Mouse (Mus musculus) heart, embryonic 15.5 days (tissue): ENCODE data around the gene Slc35f6. TPM values are rescaled to one million over a fixed set of nuclear protein-coding genes. Genes with fewer than 3 reads are reported as not detected.
"Not testable (repeated sequence)": the region's sequence is repeated elsewhere in the genome, so short reads cannot be mapped to it uniquely, and the experiment has no call there.

Source experiments
- ATAC-seq: fragments of 200-750 bp; cut with Nextera tagmentation; replicated peaks from 2 replicates; pipeline ENCODE4 v1.8.0; 2017; ENCODE audit warnings: low read depth, moderate TSS enrichment; ENCODE audit not compliant: insufficient number of reproducible peaks, insufficient read depth, low FRiP score
- H3K27ac ChIP-seq: fragments of 300-500 bp; sonication (generic); 2 replicates; pipeline ENCODE4 v1.5.1; 2015; ENCODE audit warnings: mild to moderate bottlenecking, inconsistent platforms
- H3K27me3 ChIP-seq: fragments of 300-500 bp; sonication (generic); 2 replicates; pipeline ENCODE4 v1.6.1; 2015; ENCODE audit warnings: inconsistent platforms
- H3K36me3 ChIP-seq: fragments of 300-500 bp; sonication (generic); 2 replicates; pipeline ENCODE4 v1.6.1; 2015; ENCODE audit warnings: mild to moderate bottlenecking, inconsistent platforms
- H3K4me1 ChIP-seq: fragments of 300-500 bp; sonication (generic); replicated peaks from 2 replicates; pipeline ENCODE4 v1.6.1; 2015; ENCODE audit warnings: inconsistent platforms
- H3K4me2 ChIP-seq: fragments of 300-500 bp; sonication (generic); 2 replicates; pipeline ENCODE4 v1.6.1; 2015; ENCODE audit warnings: inconsistent platforms, mild to moderate bottlenecking, moderate library complexity
- H3K4me3 ChIP-seq: fragments of 300-500 bp; sonication (generic); 2 replicates; pipeline ENCODE4 v1.5.1; 2015; ENCODE audit warnings: mild to moderate bottlenecking, inconsistent platforms
- H3K9ac ChIP-seq: fragments of 300-500 bp; sonication (generic); 2 replicates; pipeline ENCODE4 v1.6.1; 2015; ENCODE audit warnings: mild to moderate bottlenecking, inconsistent platforms
- H3K9me3 ChIP-seq: fragments of 300-500 bp; sonication (generic); replicated peaks from 2 replicates; pipeline ENCODE4 v1.6.1; 2016; ENCODE audit warnings: inconsistent platforms
- WGBS: fragments of 180-500 bp; shearing (Covaris S2); methylation state at CpG from one replicate; pipeline ENCODE4 v1.1.7; 2015; ENCODE audit warnings: mixed read lengths; 5-methylcytosine and 5-hydroxymethylcytosine counted together
- polyA plus RNA-seq: library from polyadenylated mRNA; unstranded; fragments of >200 nt; fragmentation: Nextera tagmentation; extraction: Ambion mirVana; gene quantifications from 2 replicates; pipeline ENCODE4 v1.2.1, GENCODE M21; 2015

Slc35f6 gene
- polyA plus RNA-seq, 1 experiment from 2014 or later, result 22.2 TPM

DNA sequence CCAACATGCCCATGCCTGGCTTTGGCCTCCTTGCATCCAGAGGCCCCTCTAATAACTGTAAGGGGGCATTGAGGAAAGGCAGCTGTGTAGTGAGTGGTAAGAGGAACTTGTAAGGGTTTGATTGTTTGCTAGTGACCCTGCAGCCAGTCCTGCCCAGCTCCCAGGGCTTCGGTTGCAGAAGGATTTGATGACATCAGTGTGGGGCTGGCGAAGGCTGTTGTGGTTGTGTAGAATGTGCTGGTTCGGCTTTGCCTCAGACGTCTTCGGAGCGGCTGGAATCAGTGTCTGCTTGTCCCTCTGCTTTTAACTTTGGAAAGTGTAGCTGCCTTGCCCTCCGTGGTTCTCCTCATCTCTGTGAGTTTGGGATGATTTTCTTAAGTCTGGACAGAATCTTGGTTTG lies 29.1 kb downstream of the Slc35f6 start:
- peaks cover 47% of the 10 kb centered on the region for H3K36me3 ChIP-seq
- 84% methylated on average over 7 of the region's 7 CpGs for WGBS
- H3K4me2 ChIP-seq, result no peak overlapping the region
- ATAC-seq, result no peak
- H3K27ac ChIP-seq, result no peak overlapping the region
- H3K4me3 ChIP-seq, result no peak overlapping the region
- no peaks in the 10 kb centered on the region for H3K4me1 ChIP-seq
- H3K9me3 ChIP-seq, result no peaks in the 10 kb centered on the region
- no peak overlapping the region for H3K9ac ChIP-seq
- H3K27me3 ChIP-seq, result no peaks in the 10 kb centered on the region

- H3K9me3 ChIP-seq, H3K27ac ChIP-seq, H3K9ac ChIP-seq, H3K4me3 ChIP-seq, H3K4me2 ChIP-seq, H3K27me3 ChIP-seq, H3K4me1 ChIP-seq, ATAC-seq: not testable (repeated sequence)
- peaks cover 35% of the 10 kb centered on the region for H3K36me3 ChIP-seq
- WGBS, result 82% methylated on average over 3 of the region's 3 CpGs
These were observed 30.3 kb downstream of the Slc35f6 start for GRCm38 (mm10) chr5:30678069-30678468.

- 94% methylated on average over 4 of the region's 4 CpGs for WGBS
- no peak overlapping the region for H3K27ac ChIP-seq
- ATAC-seq, result no peak
- H3K9ac ChIP-seq, result no peak overlapping the region
- no peaks in the 10 kb centered on the region for H3K9me3 ChIP-seq
- no peak overlapping the region for H3K4me2 ChIP-seq
- H3K36me3 ChIP-seq, result peaks cover 28% of the 10 kb centered on the region
- no peaks in the 10 kb centered on the region for H3K27me3 ChIP-seq
- H3K4me1 ChIP-seq, result no peaks in the 10 kb centered on the region
- no peak overlapping the region for H3K4me3 ChIP-seq
These were observed 31.1 kb downstream of the Slc35f6 start for GRCm38 (mm10) chr5:30678722-30679296.

DNA sequence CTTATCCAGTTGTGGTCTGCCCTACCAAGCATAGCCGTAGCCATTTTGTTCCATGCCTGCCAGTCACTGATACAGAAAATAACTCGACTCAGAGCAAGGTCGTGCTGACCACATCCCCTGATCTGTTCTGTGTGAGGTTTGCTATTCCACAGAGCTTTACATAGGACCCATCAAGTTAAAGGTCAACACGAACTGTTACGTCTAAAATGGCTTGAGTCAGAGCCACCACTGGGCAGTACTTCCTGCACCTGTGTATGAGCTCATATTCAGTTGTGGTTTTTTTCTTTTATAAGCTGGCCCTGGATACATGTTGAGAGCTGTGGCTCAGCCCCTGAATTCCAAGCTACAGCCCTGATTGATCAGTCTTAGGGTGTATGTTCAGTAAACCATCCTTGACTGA lies 31.9 kb downstream of the Slc35f6 start:
- no peak for ATAC-seq
- Histone ChIP-seq H3K27ac (no peak overlapping the region), H3K9me3 (no peaks in the 10 kb centered on the region), H3K4me1 (no peaks in the 10 kb centered on the region), H3K27me3 (no peaks in the 10 kb centered on the region), H3K4me2 (no peak overlapping the region), H3K36me3 (peaks cover 22% of the 10 kb centered on the region), H3K9ac (no peak overlapping the region), H3K4me3 (no peak overlapping the region)
- WGBS, result 74% methylated on average over 5 of the region's 5 CpGs

DNA sequence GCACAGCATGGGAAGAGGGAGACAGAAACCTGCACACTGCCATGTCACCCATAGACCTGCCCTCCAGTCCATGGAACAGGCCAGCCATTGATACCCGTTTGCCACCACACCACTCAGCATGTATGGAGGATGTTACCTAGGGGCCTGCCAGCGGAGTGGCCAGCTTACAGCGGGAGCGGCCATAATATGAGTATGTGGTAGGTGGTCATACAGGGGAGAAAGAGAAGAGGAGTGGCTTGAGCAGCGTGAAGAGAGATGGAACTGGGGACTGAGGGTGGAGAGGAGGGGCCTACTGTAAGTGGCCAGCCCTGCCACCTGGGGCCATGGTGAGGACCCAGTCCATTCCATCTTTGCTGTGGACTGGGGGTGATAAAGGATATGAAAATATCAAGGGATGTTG lies 34.2 kb downstream of the Slc35f6 start:
- Histone ChIP-seq H3K27me3 (no peaks in the 10 kb centered on the region), H3K4me1 (no peaks in the 10 kb centered on the region), H3K27ac (no peak overlapping the region), H3K4me2 (no peak overlapping the region), H3K9me3 (no peaks in the 10 kb centered on the region), H3K36me3 (no peaks in the 10 kb centered on the region), H3K9ac (no peak overlapping the region), H3K4me3 (no peak overlapping the region)
- WGBS, result 82% methylated on average over 5 of the region's 5 CpGs
- ATAC-seq, result no peak

DNA sequence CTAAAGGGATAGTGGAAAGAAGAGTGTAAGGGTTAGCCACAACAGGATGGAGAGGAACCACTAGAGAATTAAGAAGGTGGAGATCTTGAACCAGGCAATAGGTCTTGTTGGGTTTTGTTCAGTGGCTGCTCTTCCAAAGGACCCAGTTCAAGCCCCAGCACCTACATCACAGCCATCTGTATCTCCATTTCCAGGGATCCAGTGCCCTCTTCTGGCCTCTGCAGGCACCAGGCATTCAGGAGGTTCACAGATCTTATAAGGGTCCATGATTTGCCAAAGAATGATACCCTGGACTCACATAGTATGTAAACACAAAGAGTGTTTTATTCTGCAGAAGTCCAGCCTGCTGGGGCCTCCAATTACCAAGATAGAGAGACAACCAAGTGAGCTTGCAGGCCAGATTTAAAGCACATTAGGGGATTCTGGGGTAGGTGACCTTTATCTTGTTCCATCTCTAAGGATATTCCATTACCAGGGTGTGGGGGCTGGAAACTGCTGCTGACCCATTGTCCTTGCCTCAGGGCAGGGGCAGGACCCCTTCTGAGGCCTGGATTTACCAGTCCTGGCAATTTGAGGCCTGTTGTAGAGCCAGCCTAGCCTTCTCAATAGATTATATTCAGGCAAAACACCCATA lies 35.4 kb downstream of the Slc35f6 start:
- Histone ChIP-seq H3K4me2 (no peak overlapping the region), H3K9me3 (no peaks in the 10 kb centered on the region), H3K4me1 (no peaks in the 10 kb centered on the region), H3K27me3 (no peaks in the 10 kb centered on the region), H3K4me3 (no peak overlapping the region), H3K36me3 (no peaks in the 10 kb centered on the region), H3K27ac (no peak overlapping the region), H3K9ac (no peak overlapping the region)
- ATAC-seq, result no peak

GRCm38 (mm10) chr5:30683993-30684392 lies 36.3 kb downstream of the Slc35f6 start:
- Histone ChIP-seq H3K9me3 (no peaks in the 10 kb centered on the region), H3K9ac (no peak overlapping the region), H3K4me2 (no peak overlapping the region), H3K36me3 (no peaks in the 10 kb centered on the region), H3K4me3 (no peak overlapping the region), H3K27ac (no peak overlapping the region), H3K4me1 (no peaks in the 10 kb centered on the region), H3K27me3 (no peaks in the 10 kb centered on the region)
- no peak for ATAC-seq
- 76% methylated on average over 3 of the region's 3 CpGs for WGBS

GRCm38 (mm10) chr5:30686781-30687180 lies 39.0 kb downstream of the Slc35f6 start:
- Histone ChIP-seq H3K4me2 (no peak overlapping the region), H3K27me3 (no peaks in the 10 kb centered on the region), H3K27ac (no peak overlapping the region), H3K36me3 (no peaks in the 10 kb centered on the region), H3K4me3 (no peak overlapping the region), H3K9me3 (no peaks in the 10 kb centered on the region), H3K4me1 (no peaks in the 10 kb centered on the region), H3K9ac (no peak overlapping the region)
- no peak for ATAC-seq
- 47% methylated on average over 3 of the region's 3 CpGs for WGBS

DNA sequence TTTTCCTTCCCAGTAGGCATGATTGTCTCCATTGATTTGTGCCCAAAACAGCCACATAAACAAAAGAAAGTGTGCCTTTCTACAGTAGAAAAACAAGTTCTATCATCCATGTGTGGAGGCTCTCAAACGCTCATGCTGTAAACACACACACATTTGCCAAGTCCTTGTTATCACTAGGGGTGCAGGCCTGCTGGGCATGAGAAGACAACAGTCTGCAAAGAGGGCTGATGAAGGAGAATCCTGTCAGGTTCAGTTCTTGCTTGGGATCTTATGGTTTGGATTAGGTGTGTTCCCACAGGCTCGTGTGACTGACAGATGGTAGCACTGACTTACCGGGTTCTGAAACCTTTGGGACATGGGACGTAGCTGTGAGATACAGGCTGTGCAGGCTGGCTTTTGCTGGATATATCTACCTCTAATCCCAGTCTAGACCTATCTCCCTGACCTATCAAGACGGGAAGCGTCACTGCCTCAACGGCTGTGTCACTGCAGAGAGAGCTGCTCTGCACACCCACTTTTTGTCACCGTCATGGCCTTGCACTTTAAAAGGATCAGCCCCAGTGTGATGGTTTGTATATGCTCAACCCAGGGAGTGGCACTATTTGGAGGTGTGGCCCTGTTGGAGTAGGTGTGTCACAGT lies 52.7 kb downstream of the Slc35f6 start:
- Histone ChIP-seq H3K4me3 (no peak overlapping the region), H3K36me3 (no peaks in the 10 kb centered on the region), H3K4me1 (no peaks in the 10 kb centered on the region), H3K27ac (no peak overlapping the region), H3K27me3 (0 out of 2 replicates have a peak, but pooled peaks cover 9% of the 10 kb centered on the region), H3K9me3 (no peaks in the 10 kb centered on the region), H3K9ac (no peak overlapping the region), H3K4me2 (no peak overlapping the region)
- WGBS, result 60% methylated on average over 8 of the region's 8 CpGs
- ATAC-seq, result no peak

- H3K4me3 ChIP-seq, H3K4me2 ChIP-seq, ATAC-seq, H3K27ac ChIP-seq, H3K27me3 ChIP-seq, H3K9me3 ChIP-seq, H3K9ac ChIP-seq, H3K36me3 ChIP-seq, H3K4me1 ChIP-seq: not testable (repeated sequence)
- WGBS, result 34% methylated on average over 4 of the region's 4 CpGs
These were observed 53.6 kb downstream of the Slc35f6 start for GRCm38 (mm10) chr5:30701373-30701772.

DNA sequence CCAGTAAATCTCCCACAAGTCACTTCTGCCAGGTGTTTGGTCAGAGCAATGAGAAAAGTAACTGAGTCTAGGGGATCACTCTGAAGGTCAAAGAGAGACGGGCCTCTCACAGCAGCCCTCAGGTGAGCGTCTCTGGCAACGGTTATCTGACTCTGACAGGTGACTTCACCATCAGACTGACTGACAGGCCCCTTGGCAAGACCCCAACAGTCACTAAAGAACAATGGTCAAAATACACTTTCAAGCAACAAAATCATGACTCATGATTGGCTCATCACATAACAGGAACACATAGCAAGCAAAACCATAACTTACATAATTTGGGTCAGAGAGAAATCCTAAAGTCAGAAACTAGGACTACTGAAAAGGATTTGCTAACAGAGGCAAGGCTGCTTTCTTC lies 54.1 kb downstream of the Slc35f6 start:
- no peak overlapping the region for H3K4me3 ChIP-seq
- H3K9me3 ChIP-seq, result no peaks in the 10 kb centered on the region
- no peak overlapping the region for H3K9ac ChIP-seq
- H3K4me1 ChIP-seq, result no peaks in the 10 kb centered on the region
- H3K4me2 ChIP-seq, result no peak overlapping the region
- peaks cover 10% of the 10 kb centered on the region; the same call in 1 of the 2 replicates for H3K27me3 ChIP-seq
- ATAC-seq, result no peak
- no peak overlapping the region for H3K27ac ChIP-seq
- no peaks in the 10 kb centered on the region for H3K36me3 ChIP-seq
- WGBS, result 67% methylated on average over 3 of the region's 3 CpGs
